8 mouse cellular contexts compared by ENCODE assay signal in the genomic region with DNA sequence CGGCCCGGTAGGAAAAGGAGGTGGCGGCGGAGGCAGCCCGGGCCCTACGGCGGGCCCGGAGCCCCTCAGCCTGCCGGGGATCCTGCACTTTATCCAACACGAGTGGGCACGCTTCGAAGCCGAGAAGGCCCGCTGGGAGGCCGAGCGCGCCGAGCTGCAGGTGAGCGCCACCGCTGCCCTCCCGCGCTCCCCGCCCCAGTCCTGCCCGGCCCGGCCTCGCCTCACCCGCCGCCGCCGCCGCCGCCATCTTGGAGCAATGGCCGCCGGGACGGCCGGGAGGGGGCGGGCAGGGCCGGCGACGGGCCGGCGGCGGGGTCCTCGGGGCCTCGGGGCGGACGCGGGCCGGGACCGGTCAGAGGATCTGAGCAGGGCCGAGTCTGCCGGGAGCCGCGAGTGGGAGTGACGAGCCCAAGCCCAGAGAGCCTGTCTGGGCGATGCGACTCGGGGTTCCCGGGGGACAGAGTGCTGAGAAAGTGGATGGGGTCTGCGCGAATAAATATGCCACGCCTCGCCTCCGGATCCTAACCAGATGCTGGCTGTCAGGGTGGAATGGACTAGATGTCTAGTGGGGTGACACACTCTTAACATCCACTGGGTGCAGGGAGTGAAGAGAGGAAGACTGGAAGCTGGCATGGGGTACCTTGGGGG. TPM values are rescaled to one million over a fixed set of nuclear protein-coding genes. Genes with fewer than 3 reads are reported as not detected.
A peak's percentile ranks its signal among the peaks of the same experiment; 100 is the strongest.
DNase-seq lines count a peak whose midpoint lies in the region; ATAC-seq and TF ChIP-seq lines count a peak whose summit lies in the region.

A gene (minus strand): TSS at position 258 of the 648 bp plus-strand sequence.

- TF ChIP-seq POLR2A in CH12.LX (IDR thresholded peaks at IDR 0.05; ENCODE audit: low read depth, low read length) = no peak; the same call in 1 of the 2 replicates
- TF ChIP-seq POLR2A in embryonic fibroblast, embryonic 13.5 days (IDR thresholded peaks at IDR 0.05; ENCODE audit: low read depth, low read length) = peak; percentile 21; the same call in 1 of the 2 replicates

- no peak for TF ChIP-seq RAD21 in CH12.LX (IDR thresholded peaks at IDR 0.05; ENCODE audit: low read depth, low read length)

- peaks cover 25 to 56% of the 10 kb centered on the region in 2 experiments for H3K4me1 ChIP-seq in CH12.LX (ENCODE audit: control insufficient read depth in 1 of 2, insufficient read depth in 2 of 2)
- peaks cover 7% of the 10 kb centered on the region; the same call in 1 of the 2 replicates for H3K4me1 ChIP-seq in embryonic fibroblast, embryonic 13.5 days (ENCODE audit: control insufficient read depth, insufficient read depth, low read length)
- H3K4me1 ChIP-seq in heart, embryonic 15.5 days (replicated peaks) = peaks cover 60% of the 10 kb centered on the region
- H3K4me1 ChIP-seq in lung, postnatal 0 days (ENCODE audit: insufficient read depth, low read depth, low read length) = peaks cover 20% of the 10 kb centered on the region; the same call in 1 of the 2 replicates

- no peak for TF ChIP-seq CTCF in CH12.LX (conservative IDR thresholded peaks at IDR 0.05 in 1 of 2, IDR thresholded peaks at IDR 0.05 in 1 of 2; ENCODE audit: low read depth in 2 of 2, low read length in 2 of 2)
- no peak for TF ChIP-seq CTCF in embryonic fibroblast, embryonic 13.5 days (IDR thresholded peaks at IDR 0.05; ENCODE audit: borderline replicate concordance, insufficient read depth, low read length)
- no peak; the same call in 1 of the 2 replicates for TF ChIP-seq CTCF in lung, postnatal 0 days (IDR thresholded peaks at IDR 0.05)

- in situ Hi-C loops in CH12.LX (cut with MboI; ENCODE audit: low pct_ligation_motif_present, low pct_unique_long_range_greater_than_20kb, low sequenced_read_pairs) = loop anchor here (5.0 kb wide), 1 partner anchor 91 kb away; a partner anchor contains a TSS

- H3K4me2 ChIP-seq in CH12.LX (ENCODE audit: insufficient read depth, low read depth, poor library complexity, severe bottlenecking) = peak within 1 kb of the TSS; percentile 93
- H3K4me2 ChIP-seq in heart, embryonic 15.5 days = peak within 1 kb of the TSS; percentile 89
- peak within 1 kb of the TSS; percentile 91 for H3K4me2 ChIP-seq in lung, postnatal 0 days (replicated peaks; ENCODE audit: low read depth, low read length)

- peak within 1 kb of the TSS; percentile 42 for H3K27ac ChIP-seq in CH12.LX (ENCODE audit: insufficient read depth, low read depth)
- H3K27ac ChIP-seq in embryonic fibroblast, embryonic 13.5 days (ENCODE audit: insufficient read depth, low read length) = peak within 1 kb of the TSS; percentile 51
- H3K27ac ChIP-seq in heart, embryonic 15.5 days = peak within 1 kb of the TSS; percentile 96
- peak within 1 kb of the TSS; percentile 93 for H3K27ac ChIP-seq in lung, postnatal 0 days (ENCODE audit: low read length)

- peaks cover 19 to 63% of the 10 kb centered on the region in 2 experiments for H3K36me3 ChIP-seq in CH12.LX (replicated peaks in 1 of 2; ENCODE audit: control insufficient read depth in 1 of 2, insufficient read depth in 1 of 2, low read length in 1 of 2)
- peaks cover 8% of the 10 kb centered on the region for H3K36me3 ChIP-seq in heart, embryonic 15.5 days
- no peaks in the 10 kb centered on the region for H3K36me3 ChIP-seq in lung, postnatal 0 days (ENCODE audit: insufficient read depth, low read length)

- under 1% methylated on average over 63 of the region's 64 CpGs for WGBS in heart, embryonic 15.5 days
- 2% methylated on average over 41 of the region's 64 CpGs for WGBS in lung, postnatal 0 days

- H3K9ac ChIP-seq in CH12.LX (ENCODE audit: insufficient read depth, low read depth) = peak within 1 kb of the TSS; percentile 99
- peak within 1 kb of the TSS; percentile 100 for H3K9ac ChIP-seq in heart, embryonic 15.5 days
- H3K9ac ChIP-seq in lung, postnatal 0 days (replicated peaks; ENCODE audit: low read depth) = peak within 1 kb of the TSS; percentile 91

- H3K27me3 ChIP-seq in CH12.LX (replicated peaks) = no peaks in the 10 kb centered on the region
- H3K27me3 ChIP-seq in heart, embryonic 15.5 days = peaks cover 4% of the 10 kb centered on the region; the same call in 1 of the 2 replicates
- H3K27me3 ChIP-seq in lung, postnatal 0 days (replicated peaks; ENCODE audit: insufficient read depth, low read length) = no peaks in the 10 kb centered on the region

- no peak for TF ChIP-seq EP300 in CH12.LX (IDR thresholded peaks at IDR 0.05; ENCODE audit: low read length)
- no peak for TF ChIP-seq EP300 in lung, postnatal 0 days (IDR thresholded peaks at IDR 0.05)

- peak; percentile 77 for ATAC-seq in heart, embryonic 15.5 days (replicated peaks; ENCODE audit: insufficient number of reproducible peaks, insufficient read depth, low FRiP score, low read depth)
- ATAC-seq in lung, postnatal 0 days = peak; percentile 81
- no peak for ATAC-seq in monocyte, adult 5-6 weeks (replicated peaks; ENCODE audit: insufficient number of reproducible peaks, low FRiP score, low TSS enrichment, poor library complexity, severe bottlenecking)

- H3K9me3 ChIP-seq in CH12.LX (replicated peaks; ENCODE audit: low read length) = no peaks in the 10 kb centered on the region
- H3K9me3 ChIP-seq in heart, embryonic 15.5 days (replicated peaks) = no peaks in the 10 kb centered on the region
- no peaks in the 10 kb centered on the region for H3K9me3 ChIP-seq in lung, postnatal 0 days (ENCODE audit: low read length)

- H3K79me2 ChIP-seq in CH12.LX (replicated peaks; ENCODE audit: control insufficient read depth, extremely low read depth, insufficient read depth, poor library complexity, severe bottlenecking) = peaks cover 49% of the 10 kb centered on the region

- H3K4me3 ChIP-seq in CH12.LX (replicated peaks in 1 of 3; ENCODE audit: low read depth in 2 of 3, low read length in 2 of 3, poor library complexity in 1 of 3) = peak within 1 kb of the TSS; percentile 82 to 95 (median 91)
- H3K4me3 ChIP-seq in embryonic fibroblast, embryonic 13.5 days (ENCODE audit: insufficient read depth, low read length) = peak within 1 kb of the TSS; percentile 63
- H3K4me3 ChIP-seq in heart, embryonic 15.5 days = peak within 1 kb of the TSS; percentile 97
- peak within 1 kb of the TSS; percentile 100 for H3K4me3 ChIP-seq in lung, postnatal 0 days (ENCODE audit: low read depth, low read length)

- DNase-seq in CH12.LX (ENCODE audit: extremely low read depth) = no peak
- DNase-seq in adrenal gland, postnatal 25 days = peak; percentile 72
- DNase-seq in kidney, postnatal 4 days = peak; percentile 73 to 82
- peak; percentile 37 for DNase-seq in lung, postnatal 0 days (ENCODE audit: low spot score)
- peak; percentile 33 for DNase-seq in retina, postnatal 7 days (ENCODE audit: low read depth, low spot score)

- dilution Hi-C loops in CH12.LX (cut with MboI; ENCODE audit: extremely low pct_ligation_motif_present, extremely low pct_unique_long_range_greater_than_20kb, low sequenced_read_pairs) = no loop called here

TF ChIP-seq in CH12.LX, 34 proteins besides CTCF, POLR2A, EP300 and RAD21:
- no peak for TF ChIP-seq MAFK (IDR thresholded peaks at IDR 0.05; ENCODE audit: insufficient replicate concordance, low read length)
- TF ChIP-seq MAZ (IDR thresholded peaks at IDR 0.05; ENCODE audit: low read depth, low read length) = no peak
- 0 out of 2 replicates have a peak, but pooled peaks have one; percentile 56 for TF ChIP-seq ZMIZ1 (IDR thresholded peaks at IDR 0.05; ENCODE audit: low read depth, low read length)
- TF ChIP-seq ZKSCAN1 (IDR thresholded peaks at IDR 0.05; ENCODE audit: borderline replicate concordance, low read depth, low read length) = no peak
- TF ChIP-seq SIN3A (IDR thresholded peaks at IDR 0.05; ENCODE audit: low read length) = no peak; the same call in 1 of the 2 replicates
- no peak for TF ChIP-seq MXI1 (IDR thresholded peaks at IDR 0.05; ENCODE audit: low read depth, low read length)
- TF ChIP-seq MYC (IDR thresholded peaks at IDR 0.05; ENCODE audit: low read depth, low read length) = no peak
- no peak for TF ChIP-seq ZNF384 (IDR thresholded peaks at IDR 0.05; ENCODE audit: low read depth, low read length)
- TF ChIP-seq JUN (IDR thresholded peaks at IDR 0.05; ENCODE audit: insufficient read depth, low read depth, low read length) = no peak
- TF ChIP-seq NELFE (IDR thresholded peaks at IDR 0.05; ENCODE audit: low read depth, low read length) = peak; percentile 47; the same call in 1 of the 2 replicates
- no peak for TF ChIP-seq SMC3 (IDR thresholded peaks at IDR 0.05; ENCODE audit: low read depth, low read length)

RNA-seq across cellular contexts. Expression of the gene that starts here (rescaled TPM):
- total RNA-seq in CH12.LX (2012; rRNA removed) = 19.6 and 20.3 TPM in 2 replicates
- 13.0 and 16.5 TPM in 2 replicates for total RNA-seq in CH12.LX (2014; rRNA removed)
- polyA plus RNA-seq in CH12.LX (2012; ENCODE audit: insufficient read length, low read depth) = 19.6 and 23.4 TPM in 2 replicates
- 27.5 and 28.2 TPM in 2 replicates for total RNA-seq in adrenal gland, postnatal 25 days (2021)
- 21.0 and 25.2 TPM in 2 replicates for polyA plus RNA-seq in embryonic fibroblast, embryonic 13.5 days (2011; ENCODE audit: insufficient read length, low read depth, missing spikeins)
- 30.8 and 32.7 TPM in 2 replicates for polyA plus RNA-seq in heart, embryonic 15.5 days (2015; fragmentation: Nextera tagmentation; extraction: Ambion mirVana)
- 22.3 and 23.5 TPM in 2 replicates for polyA plus RNA-seq in lung, postnatal 0 days (2015; fragmentation: Nextera tagmentation; extraction: Ambion mirVana)
- total RNA-seq in monocyte, adult 5-6 weeks (2017) = 9.6 to 15.3 TPM (median 10.6 TPM) in 3 replicates

Comparison
In these comparisons a context has a peak if more than half of its experiments do, and no peak if none do; other contexts are left out.
1. H3K27ac ChIP-seq: peak in every context shown above with its lines; median percentile 96 in heart, embryonic 15.5 days; 93 in lung, postnatal 0 days; 51 in embryonic fibroblast, embryonic 13.5 days; 42 in CH12.LX.